Mouse (Mus musculus) G1E (cell line): ENCODE measurements around the gene Gab1.

Source experiments
- CTCF ChIP-seq: IDR thresholded peaks from 2 replicates; pipeline ENCODE4 v1.5.1; 2012; ENCODE audit warnings: low read depth, low read length, inconsistent platforms, mixed read lengths
- GATA1 ChIP-seq: IDR thresholded peaks from 2 replicates; pipeline ENCODE4 v1.6.1; 2012; ENCODE audit warnings: borderline replicate concordance, low read length, inconsistent platforms, mixed read lengths
- GATA2 ChIP-seq: IDR thresholded peaks from 2 replicates; pipeline ENCODE4 v1.6.1; 2012; ENCODE audit warnings: low read depth, low read length, inconsistent platforms, borderline replicate concordance
- POLR2AphosphoS5 ChIP-seq: IDR thresholded peaks from 2 replicates; pipeline ENCODE4 v1.6.1; 2012; ENCODE audit warnings: low read depth, low read length, inconsistent platforms; ENCODE audit not compliant: insufficient replicate concordance
- TAL1 ChIP-seq: conservative IDR thresholded peaks from 2 replicates; pipeline ENCODE4 v1.6.1; 2012; ENCODE audit warnings: low read depth, low read length, inconsistent platforms, mixed read lengths

DNA sequence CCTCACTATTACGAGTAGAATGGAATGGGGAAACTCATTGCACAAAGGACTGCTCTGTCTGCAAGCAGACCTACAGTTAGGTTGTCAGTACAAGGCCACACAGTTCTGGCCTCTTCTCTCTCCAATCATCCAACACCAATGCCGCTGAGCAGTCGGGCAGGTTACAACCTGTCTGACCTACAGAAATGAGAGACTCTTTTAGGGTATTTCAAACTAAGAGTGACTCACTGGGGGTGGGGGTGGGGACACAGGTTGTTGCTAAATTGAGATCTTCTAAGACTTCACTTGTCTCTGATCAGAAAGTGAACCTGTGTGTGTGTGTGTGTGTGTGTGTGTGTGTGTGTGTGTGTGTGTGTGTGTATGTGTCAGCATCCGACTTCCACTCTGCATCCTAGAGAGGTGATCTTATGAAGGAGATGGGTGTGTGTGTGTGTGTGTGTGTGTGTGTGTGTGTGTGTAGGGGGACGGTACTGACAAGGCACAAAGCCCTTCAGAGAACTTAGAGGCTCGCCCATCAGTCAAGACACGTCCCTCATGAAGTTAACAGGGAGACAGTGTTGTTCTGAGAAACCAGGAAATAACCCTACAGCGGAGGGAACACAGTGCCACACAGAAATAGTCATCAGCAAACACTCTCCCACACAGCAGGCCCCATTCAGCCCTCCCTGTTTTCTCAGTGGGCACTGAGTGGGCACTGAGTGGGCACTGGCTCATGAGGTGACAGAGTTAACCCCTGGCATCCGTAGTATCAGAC lies 27.7 kb downstream of the Gab1 start:
- TF ChIP-seq CTCF, result no peak
- no peak for TF ChIP-seq GATA1
- no peak for TF ChIP-seq TAL1
- no peak for TF ChIP-seq GATA2
- TF ChIP-seq POLR2AphosphoS5, result no peak
